Mouse (Mus musculus): Measurements from ENCODE around the gene Lcor.

GRCm38 (mm10) chr19:41449415-41450075 is 32.9 kb upstream of the Lcor start:
- no peak for TF ChIP-seq GATA1 (IDR thresholded peaks at IDR 0.05; ENCODE audit: borderline replicate concordance, low read length)
- no peak for TF ChIP-seq FLI1 (IDR thresholded peaks at IDR 0.05; ENCODE audit: low read length)

Measured in megakaryocyte, embryonic 14.5 days (primary cell).